Mouse (Mus musculus) v-Abl transformed pro-B cells (cell line): ENCODE results near the gene Phf13.

Experiments
- in situ Hi-C, 2 experiments: fragments of 400-800 bp; cut with MboI; formaldehyde crosslinking; loops; one replicate each; pipeline ENCODE4 v1.15.1; 2025; ENCODE audit not compliant: unreplicated experiment in 2 of 2

Phf13 gene

GRCm38 (mm10) chr4:151996951-151997222, 829 bp upstream of the Phf13 start:
- in situ Hi-C loops, result loop anchor here in 1 of 2 experiments (25.0 kb wide), 2 partner anchors 290 to 440 kb away; partner anchors contain the start of genes Hes3 and Icmt

GRCm38 (mm10) chr4:151995371-151996172, 486 bp downstream of the Phf13 start:
- in situ Hi-C loops, result loop anchor here in 1 of 2 experiments (25.0 kb wide), 2 partner anchors 292 to 442 kb away; partner anchors contain the start of genes Hes3 and Icmt

GRCm38 (mm10) chr4:151994228-151995171, 1.6 kb downstream of the Phf13 start:
- in situ Hi-C loops, result loop anchor here in 1 of 2 experiments (25.0 kb wide), 2 partner anchors 293 to 443 kb away; partner anchors contain the start of genes Hes3 and Icmt

GRCm38 (mm10) chr4:151993035-151993434, 3.0 kb downstream of the Phf13 start:
- in situ Hi-C loops, result loop anchor here in 1 of 2 experiments (25.0 kb wide), 2 partner anchors 294 to 444 kb away; partner anchors contain the start of genes Hes3 and Icmt

- in situ Hi-C loops, result loop anchor here in 1 of 2 experiments (25.0 kb wide), 2 partner anchors 295 to 445 kb away; partner anchors contain the start of genes Hes3 and Icmt
Observed at GRCm38 (mm10) chr4:151992091-151992490, 4.0 kb downstream of the Phf13 start.

- in situ Hi-C loops, result loop anchor here in 1 of 2 experiments (25.0 kb wide), 2 partner anchors 298 to 448 kb away; partner anchors contain the start of genes Hes3 and Icmt
Observed at GRCm38 (mm10) chr4:151989110-151989488, 7.0 kb downstream of the Phf13 start.

- in situ Hi-C loops, result loop anchor here in 1 of 2 experiments (25.0 kb wide), 2 partner anchors 299 to 449 kb away; partner anchors contain the start of genes Hes3 and Icmt
Observed at GRCm38 (mm10) chr4:151988342-151989109, 7.5 kb downstream of the Phf13 start, which contains the start of gene Thap3. TSS of gene Thap3 (minus strand) at chr4:151988997.

- in situ Hi-C loops, result loop anchor here in 1 of 2 experiments (25.0 kb wide), 2 partner anchors 299 to 449 kb away; partner anchors contain the start of genes Hes3 and Icmt
Observed at GRCm38 (mm10) chr4:151988014-151988341, 8.1 kb downstream of the Phf13 start.

GRCm38 (mm10) chr4:151986650-151987049, 9.4 kb downstream of the Phf13 start:
- in situ Hi-C loops, result loop anchor here in 1 of 2 experiments (25.0 kb wide), 2 partner anchors 301 to 451 kb away; partner anchors contain the start of genes Hes3 and Icmt

GRCm38 (mm10) chr4:151985886-151986285, 10.2 kb downstream of the Phf13 start:
- in situ Hi-C loops, result loop anchor here in 1 of 2 experiments (25.0 kb wide), 2 partner anchors 301 to 451 kb away; partner anchors contain the start of genes Hes3 and Icmt

- in situ Hi-C loops, result loop anchor here (5.0 to 25.0 kb wide), 4 partner anchors 44 to 454 kb away; partner anchors contain the start of genes Zbtb48 (in 2 of the 2), Hes3 (in 1 of the 2) and Icmt (in 1 of the 2)
Observed at GRCm38 (mm10) chr4:151983560-151983959, 12.5 kb downstream of the Phf13 start.

- in situ Hi-C loops, result loop anchor here (5.0 to 25.0 kb wide), 4 partner anchors 44 to 454 kb away; partner anchors contain the start of genes Zbtb48 (in 2 of the 2), Hes3 (in 1 of the 2) and Icmt (in 1 of the 2)
Observed at GRCm38 (mm10) chr4:151983043-151983442, 13.0 kb downstream of the Phf13 start.

GRCm38 (mm10) chr4:151981363-151981762, 14.7 kb downstream of the Phf13 start:
- in situ Hi-C loops, result loop anchor here (5.0 to 25.0 kb wide), 4 partner anchors 46 to 456 kb away; partner anchors contain the start of genes Zbtb48 (in 2 of the 2), Hes3 (in 1 of the 2) and Icmt (in 1 of the 2)

GRCm38 (mm10) chr4:151980699-151981098, 15.4 kb downstream of the Phf13 start:
- in situ Hi-C loops, result loop anchor here (5.0 to 25.0 kb wide), 4 partner anchors 47 to 457 kb away; partner anchors contain the start of genes Zbtb48 (in 2 of the 2), Hes3 (in 1 of the 2) and Icmt (in 1 of the 2)

- in situ Hi-C loops, result loop anchor here (5.0 to 25.0 kb wide), 3 partner anchors 120 to 460 kb away; partner anchors contain the start of genes Hes3 (in 1 of the 2) and Icmt (in 1 of the 2)
Observed at GRCm38 (mm10) chr4:151977748-151978147, 18.3 kb downstream of the Phf13 start.

GRCm38 (mm10) chr4:151975441-151975840, 20.6 kb downstream of the Phf13 start:
- in situ Hi-C loops, result loop anchor here (5.0 to 25.0 kb wide), 3 partner anchors 122 to 462 kb away; partner anchors contain the start of genes Hes3 (in 1 of the 2) and Icmt (in 1 of the 2)

GRCm38 (mm10) chr4:151972221-151972967, 23.7 kb downstream of the Phf13 start:
- in situ Hi-C loops, result no loop called here
